Mouse (Mus musculus) gastrocnemius, postnatal 4 days (tissue): ENCODE measurements around the gene Adarb2. TPM values are rescaled to one million over a fixed set of nuclear protein-coding genes. Genes with fewer than 3 reads are reported as not detected.
"Not testable (repeated sequence)": the region's sequence is repeated elsewhere in the genome, so short reads cannot be mapped to it uniquely, and the experiment has no call there.

ENCODE experiments used
- DNase-seq, 2 experiments: peaks; one replicate each; pipeline ENCODE4 v3.0.0; 2021 to 2022; ENCODE audit warnings: low spot score in 2 of 2, mixed read lengths in 2 of 2
- total RNA-seq, 2 experiments: library from RNA; stranded (reverse); gene quantifications; 2 replicates each; pipeline ENCODE4 v1.2.3; 2021

Adarb2 gene
- total RNA-seq, 2 experiments from 2014 or later = 0.41 to 0.71 TPM

DNA sequence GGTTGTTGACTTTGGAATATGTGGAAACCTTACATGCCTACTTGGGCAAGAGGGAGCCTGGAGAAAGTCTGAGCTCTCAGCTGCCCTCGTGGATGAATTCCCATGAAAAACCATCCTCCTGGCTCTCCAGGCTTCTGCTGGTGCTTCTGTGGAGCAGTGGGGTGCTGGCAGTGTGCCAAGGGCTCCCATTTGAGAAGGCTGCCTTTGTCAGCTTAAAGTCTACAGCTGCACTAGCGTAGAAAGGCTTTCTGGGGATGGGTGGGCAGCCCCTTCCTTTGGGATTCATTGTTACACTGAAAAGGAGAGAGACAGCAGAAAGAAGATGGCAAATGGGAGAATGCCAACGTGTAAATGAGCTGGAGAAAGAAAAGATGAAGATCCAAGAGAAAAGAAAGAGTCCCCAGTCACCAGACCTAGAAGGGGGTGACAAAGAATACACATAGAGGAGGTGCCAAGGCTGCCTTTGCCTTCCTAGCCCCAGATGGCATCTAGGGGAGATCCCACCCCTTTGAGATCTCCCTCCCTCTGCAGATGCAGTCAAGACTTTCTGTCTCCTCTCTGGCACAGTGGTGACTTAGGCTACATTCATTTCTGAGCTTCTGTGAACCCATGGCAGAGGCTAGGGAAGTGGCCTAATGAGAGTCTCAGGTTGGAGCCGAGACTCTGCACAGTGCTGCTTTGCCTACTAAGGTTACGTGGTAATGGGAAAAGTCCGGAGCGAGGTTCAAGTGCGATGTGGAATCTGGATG lies 381.8 kb downstream of the Adarb2 start:
- no peak for DNase-seq

DNA sequence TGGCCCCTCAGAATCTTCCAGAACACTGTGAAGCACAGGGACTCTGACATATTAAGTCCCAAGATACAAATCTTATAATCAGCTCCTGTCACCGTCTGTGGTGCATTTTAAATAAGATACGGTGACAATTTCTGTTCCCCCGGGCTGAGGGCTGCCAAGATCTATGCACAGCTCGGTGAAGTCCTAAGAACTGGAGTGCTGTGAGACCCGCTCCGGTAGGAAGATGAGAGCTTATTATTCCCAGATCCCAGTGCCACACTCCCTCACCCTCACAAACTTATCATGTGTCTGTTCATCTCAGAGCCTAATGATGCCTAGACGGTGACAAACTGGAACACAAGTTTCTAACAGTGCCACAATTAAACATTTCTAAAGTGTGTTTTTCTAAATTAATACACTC lies 384.8 kb downstream of the Adarb2 start:
- no peak for DNase-seq

DNA sequence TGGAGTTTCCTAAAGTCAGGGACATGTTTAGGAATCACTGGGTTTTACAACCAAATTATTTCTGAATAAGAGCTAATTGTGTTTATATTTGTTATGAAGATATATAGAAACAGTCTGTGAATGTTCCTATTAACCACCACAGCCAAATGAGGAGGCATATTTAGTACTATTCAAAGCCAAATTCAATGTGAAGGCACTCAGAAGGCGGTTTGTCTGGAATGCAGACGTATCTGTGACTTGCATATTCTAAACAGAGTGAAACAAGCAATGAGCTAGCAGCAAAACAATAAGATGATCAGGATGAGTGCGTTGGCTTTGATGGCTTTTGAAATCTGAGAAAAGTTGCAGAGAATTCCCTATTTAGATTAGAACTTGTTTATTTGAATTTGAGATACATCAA lies 387.8 kb downstream of the Adarb2 start:
- DNase-seq = no peak

DNA sequence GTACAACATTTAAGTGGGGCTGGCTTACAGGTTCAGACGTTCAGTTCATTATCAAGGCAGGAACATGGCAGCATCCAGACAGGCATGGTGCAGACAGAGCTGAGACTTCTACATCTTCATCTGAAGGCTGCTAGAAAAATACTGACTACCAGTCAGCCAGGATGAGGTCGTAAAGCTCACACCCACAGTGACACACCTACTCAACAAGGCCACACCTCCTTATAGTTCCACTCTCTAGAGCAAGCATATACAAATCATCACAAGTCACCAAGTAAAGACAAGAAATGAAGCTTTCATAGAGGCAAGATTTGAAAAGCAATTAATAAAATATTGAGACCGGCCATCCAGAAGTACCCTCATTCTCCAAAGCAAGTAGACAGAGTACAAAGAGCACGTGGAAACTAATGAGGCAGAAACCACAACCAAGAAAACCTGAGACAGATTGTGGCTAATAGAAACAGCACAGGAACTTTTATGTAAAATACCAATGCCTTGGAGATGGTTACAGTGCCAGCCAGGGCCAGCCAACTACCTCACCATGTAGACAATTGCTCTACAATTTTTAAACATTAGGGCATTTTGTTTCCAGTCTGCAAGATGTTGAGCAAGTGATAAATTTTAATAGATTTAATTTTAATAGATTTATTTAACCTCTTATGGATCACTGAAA lies 394.4 kb downstream of the Adarb2 start:
- DNase-seq = no peak

DNA sequence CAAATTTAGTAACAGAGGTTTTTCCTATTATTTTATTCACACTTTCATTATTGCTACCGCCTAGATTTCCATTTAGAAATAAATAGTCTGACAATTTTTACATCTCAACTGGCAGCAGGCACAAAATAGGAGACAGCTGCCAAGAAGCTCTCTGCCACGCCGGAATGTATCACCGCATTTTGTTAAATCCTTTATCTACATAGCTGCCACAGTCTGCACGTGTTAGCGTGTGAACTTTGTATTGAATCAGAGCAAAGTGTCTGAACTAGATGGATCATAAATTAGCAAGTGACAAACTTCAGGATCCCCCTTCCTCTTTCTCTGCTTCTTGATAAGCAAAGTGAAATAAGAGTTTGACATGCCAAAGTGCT lies 395.0 kb downstream of the Adarb2 start:
- no peak for DNase-seq

DNA sequence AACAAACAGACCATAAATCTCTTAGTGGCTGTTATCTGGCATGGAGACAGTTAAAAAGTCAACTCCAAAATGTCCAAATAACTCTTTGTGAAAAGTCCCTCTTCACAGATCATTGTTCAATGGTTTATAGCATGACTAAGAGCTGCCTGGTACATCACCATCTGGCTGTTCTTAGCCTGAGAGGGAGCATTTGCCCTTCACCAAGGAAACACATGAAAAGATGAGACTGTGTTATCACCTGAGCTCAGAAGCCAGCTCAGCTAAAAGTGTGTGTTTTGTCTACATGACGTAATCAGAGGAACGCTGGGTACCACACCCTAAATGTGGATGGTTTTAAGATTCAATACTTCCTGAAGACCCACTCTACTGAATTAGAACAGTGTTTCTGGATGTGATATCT lies 403.0 kb downstream of the Adarb2 start:
- no peak for DNase-seq

DNA sequence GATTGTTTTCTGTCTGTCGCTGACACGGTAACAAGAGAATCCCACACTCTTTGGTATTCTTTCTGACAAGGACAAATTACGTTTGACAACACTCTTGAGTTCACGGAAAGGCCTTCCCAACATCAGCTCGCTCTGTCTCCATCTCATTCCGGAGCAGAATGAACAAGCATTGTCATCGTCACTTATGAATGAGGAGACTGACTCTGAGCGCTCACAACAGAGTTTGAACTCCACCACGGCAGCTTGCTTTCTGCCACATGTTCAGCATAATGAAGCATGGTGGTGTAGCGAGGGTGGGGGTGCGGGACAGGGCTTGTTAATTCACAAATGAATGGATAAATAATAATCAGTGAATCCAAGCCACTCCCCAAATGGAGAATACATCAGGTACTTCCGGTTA lies 405.4 kb downstream of the Adarb2 start:
- no peak for DNase-seq

DNA sequence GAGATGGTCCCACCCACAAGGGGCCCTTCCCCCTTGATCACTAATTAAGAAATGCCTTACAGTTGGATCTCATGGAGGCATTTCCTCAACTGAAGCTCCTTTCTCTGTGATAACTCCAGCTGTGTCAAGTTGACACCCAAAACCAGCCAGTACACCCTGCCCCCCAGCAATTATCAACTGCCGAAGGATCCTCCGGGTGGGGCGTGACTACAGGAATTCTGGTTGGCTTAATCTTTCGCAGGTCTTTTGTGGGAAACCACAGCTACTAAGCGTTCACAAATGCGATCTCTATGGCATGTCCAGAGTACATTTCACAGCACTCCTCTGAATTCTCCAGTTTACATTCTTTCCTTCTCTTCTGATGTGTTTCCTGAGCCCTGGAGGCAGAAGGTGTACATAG lies 406.3 kb downstream of the Adarb2 start:
- DNase-seq = not testable (repeated sequence)

DNA sequence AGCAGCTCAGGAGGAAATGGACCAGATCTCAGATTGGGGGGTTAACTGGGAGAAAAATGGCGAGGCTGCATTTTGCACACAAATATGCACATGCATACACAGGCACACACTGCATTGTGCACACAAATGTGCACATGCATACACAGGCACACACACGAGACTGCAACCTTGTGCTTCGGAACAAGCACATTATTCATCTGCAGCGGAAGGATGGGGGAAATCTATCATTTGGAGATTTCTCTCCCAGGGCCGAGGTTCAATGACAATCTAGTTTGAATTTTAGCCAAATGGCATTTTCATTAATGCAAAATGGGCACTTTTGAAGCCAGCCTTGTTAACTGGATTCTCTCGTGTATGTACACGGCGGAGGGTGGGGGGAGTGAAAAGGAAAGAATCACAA lies 408.3 kb downstream of the Adarb2 start:
- DNase-seq = no peak

DNA sequence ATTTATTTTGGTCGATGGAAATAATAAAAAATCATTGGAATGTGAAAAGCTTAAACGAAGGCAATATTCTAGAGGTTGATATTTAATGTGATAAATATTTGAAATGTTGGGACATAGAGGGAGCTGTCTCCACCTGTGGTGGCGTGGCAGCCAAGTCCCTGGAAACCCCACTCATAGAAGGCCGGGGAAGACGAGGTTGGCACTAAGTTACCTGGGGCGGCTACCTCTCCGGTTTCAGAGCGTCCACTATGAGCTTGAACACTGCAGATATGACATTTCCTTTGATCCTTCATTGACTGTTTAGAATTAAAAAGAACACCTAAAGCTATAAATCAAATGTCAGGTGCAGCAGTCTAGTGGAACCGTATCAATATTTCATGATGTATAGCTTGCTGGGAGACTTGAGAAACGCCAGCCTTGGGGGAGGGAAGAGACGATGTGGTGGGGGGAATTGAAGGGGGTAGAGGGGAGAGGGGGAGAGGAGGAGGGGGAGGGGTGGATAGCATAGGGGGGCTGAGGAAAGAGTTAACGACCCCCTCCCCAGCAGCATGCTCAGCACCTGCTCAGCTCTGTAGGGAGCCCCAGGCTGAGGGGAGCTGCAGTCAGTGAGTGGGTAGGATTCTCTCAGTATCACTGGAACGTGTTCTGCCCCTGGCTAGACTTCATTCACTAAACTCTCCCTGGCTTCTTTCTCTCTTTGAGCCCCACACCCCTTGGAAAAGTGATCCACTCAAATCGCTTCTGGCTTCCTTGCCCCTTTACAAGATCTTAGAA lies 410.1 kb downstream of the Adarb2 start:
- no peak for DNase-seq

DNA sequence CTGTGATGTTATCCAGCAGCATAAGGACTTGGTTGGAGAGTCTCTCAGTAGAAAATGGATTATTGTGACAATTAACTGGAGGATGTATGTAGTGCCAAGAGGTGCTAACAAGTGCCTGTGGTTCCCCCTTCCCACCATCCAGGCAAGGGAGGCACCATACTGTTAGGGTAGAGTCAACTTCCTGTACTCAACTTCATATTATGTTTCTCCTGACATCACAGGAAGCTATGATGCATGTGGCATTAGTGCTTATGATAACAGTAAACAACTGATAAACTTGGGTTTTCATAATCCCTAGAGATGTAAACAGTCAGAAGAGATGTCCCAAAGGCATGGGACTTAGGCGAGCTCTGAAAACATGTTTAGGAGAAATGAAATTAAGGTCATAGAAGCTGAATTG lies 414.0 kb downstream of the Adarb2 start:
- DNase-seq = no peak

DNA sequence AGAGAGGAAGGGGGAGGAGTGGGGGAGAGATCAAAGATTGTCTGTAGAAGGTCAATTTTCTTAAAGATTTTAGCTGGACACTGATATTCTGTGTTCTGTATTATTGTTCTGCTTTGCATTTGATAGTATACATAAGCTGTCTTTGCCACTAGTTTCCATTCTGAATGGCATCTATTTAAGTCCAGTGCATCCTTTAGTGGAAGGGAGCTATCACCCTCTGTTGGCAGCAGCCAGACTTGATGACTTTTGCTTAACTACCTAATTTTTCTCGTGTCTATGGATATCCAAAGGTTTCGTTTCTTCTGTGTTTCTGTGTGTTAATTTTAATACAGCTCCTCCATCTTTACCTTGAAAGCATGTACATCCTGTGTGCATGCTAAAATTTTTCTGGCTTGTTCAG lies 419.6 kb downstream of the Adarb2 start:
- DNase-seq = no peak

DNA sequence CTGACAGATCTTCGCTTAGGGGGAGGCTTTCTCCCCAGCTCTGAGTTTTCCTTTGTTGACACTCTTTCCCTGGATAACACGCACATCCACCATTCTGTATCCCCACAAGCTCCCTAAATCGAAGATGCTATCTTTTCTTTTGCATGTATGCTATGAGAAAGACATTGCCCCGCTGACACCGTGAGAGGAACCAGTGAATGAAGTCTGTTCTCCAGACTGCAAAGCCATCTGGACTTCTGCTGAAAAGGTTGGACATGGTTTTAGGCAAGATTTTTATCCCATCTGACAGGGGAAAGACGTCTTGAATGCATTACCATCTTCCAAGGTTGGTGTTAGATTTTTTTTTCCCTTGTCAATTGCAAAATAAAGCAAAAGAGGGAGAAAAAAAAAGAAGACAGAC lies 426.9 kb downstream of the Adarb2 start:
- DNase-seq = no peak

DNA sequence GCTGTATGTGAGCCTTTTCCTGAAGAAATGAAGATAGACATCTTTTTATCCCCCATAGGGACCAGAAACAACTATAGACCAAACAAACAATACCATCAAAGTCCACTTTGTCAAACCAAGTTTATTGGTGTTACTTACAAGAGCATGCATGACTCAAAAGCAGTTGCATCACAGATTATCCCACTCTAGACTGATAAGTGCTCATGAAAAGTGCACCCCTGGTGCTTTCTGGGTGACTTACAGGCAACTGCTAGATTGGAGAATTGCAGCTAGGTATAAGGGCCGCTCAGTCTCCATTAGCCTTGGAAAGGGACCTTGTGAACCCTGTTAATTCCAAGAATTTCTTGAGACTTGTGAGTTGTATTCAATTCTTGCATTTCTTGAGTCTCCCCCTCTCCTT lies 429.0 kb downstream of the Adarb2 start:
- no peak for DNase-seq

DNA sequence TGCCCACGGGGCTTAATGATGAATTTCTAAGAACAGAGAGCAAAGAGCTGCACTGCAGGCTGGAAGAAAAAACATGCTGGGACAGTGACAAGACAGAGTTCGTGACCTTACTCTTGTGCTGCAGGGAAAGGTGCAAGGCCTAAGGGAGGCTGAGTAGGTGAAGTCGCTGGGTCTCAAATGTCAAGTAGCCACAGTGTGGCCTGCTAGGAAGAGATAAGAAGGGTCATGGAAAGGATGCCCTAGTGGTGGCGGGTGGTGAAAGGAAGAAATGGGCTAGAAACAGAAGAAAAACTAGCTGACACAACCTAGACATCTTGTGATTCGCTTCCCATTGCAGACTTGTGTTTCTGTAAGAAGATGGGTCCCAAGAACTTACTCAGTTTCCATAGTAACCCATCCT lies 429.4 kb downstream of the Adarb2 start:
- no peak for DNase-seq

DNA sequence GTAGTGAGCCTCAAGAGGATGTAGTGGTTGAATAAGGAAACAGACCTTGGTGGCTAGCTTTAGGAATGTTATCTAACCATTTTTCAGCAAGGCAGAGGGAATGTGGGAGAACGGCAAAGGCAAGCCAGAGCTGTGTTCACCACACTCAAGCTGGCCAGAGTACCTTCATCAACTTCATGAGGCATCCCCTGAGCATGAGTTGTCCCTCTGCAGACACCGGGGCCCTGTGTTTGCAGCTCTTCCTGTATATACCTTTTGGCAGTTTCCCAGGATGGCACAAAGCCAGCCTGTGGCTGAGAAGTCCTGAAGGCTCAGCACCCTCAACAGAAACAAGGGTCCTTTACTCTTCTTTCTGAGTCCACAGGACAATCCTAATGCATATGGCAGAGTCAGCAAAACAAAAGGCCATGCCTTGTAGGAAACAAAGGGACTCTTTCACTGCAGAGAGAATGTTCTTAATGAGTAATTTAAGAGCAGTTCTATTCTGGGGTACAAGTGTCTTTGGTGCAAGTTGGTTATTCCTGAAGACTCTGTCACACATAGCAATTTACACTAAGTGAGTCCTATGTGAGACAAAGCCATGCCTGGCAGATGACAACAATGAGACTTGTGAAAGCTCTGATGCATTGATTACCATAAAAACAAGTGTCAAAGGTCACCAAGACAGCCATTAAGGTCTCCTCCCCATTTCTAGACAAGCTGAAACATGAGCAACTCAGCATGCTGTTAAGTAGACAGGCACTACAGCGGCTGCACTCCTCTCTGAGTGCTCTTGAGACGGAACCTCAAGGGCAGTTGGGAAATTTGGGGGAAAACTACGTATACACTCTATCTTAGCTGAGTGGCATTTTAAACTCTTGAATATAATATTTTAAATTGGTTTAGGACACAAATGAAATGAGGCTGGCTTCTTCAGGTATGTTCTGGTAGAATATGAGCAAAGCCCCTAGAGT lies 431.0 kb downstream of the Adarb2 start:
- no peak for DNase-seq

DNA sequence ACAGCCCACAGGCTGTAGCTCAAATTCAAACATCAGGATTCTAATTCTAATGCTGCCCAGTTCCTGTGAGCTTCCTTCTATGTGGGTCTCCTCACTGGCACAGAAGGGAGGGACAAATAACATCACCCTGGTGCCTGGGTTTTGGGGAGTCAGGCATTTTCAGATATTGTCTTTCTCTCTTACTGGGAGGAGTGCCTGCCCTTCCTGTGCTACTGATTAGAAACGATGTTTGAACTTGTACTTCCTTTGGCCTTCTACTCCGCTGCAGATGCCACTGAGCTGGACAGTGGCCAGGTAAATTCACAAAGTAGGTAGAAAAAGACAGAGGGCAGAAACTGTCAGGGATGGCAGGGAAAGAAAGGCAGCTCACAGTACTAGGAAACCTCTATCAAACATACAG lies 439.4 kb downstream of the Adarb2 start:
- no peak for DNase-seq

DNA sequence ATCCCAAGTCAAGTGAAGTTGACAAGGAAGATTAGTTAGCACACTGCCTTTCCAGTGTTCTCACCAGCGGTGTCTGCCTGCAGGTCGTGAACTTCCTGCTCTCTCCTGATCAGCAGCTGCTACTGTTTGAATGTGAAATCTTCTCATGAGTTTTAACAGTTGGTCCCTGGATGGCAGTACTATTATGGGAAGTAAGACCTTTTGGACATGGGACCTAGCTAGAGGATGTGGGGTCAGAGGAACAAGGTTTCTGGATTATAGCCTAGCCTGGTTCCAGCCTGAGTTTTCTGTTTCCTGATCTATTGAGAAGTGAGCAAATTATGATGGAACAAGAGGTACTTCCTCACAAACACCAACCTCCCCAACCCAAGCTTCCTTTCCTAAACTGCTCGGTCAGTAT lies 441.3 kb downstream of the Adarb2 start:
- no peak for DNase-seq

DNA sequence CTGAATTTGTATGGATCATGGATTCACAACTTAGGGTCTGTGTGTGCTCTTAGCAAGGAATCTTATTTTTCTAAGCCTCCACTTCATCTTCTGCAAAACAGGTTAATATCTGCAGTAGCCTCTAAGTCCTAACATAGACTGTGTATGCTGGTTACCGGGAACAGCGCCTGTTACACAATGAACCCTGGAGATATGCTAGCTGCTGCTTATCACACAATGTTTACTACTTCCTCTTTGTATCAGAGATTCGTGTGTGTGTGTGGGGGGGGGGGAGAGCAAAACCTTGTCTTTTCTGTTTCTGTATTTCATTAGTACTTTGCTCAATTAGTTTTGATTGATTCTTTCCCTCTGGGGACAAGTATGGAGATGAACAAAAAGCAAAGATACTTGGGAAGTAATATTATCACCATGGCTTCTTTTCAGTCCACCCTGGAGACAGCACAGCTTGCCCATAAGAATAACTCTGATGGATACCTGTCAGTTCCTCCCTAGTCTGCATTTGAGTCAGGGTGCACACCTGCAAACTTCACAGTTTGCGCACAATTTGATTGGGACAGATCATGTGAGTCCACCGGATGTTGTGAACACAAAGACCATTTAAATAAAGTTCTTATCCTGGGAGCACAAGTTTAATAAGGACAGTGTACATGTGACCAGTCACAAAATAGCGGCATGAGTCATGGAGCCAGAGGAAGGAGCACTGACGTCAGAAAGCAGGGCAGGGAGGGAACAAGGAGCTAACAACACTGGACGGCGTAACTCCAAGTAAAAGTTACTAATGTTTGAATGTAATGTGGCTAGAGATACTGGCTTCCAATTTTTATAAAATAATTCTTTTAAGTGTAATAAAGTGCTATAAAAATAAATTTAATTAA lies 442.4 kb downstream of the Adarb2 start:
- no peak for DNase-seq

DNA sequence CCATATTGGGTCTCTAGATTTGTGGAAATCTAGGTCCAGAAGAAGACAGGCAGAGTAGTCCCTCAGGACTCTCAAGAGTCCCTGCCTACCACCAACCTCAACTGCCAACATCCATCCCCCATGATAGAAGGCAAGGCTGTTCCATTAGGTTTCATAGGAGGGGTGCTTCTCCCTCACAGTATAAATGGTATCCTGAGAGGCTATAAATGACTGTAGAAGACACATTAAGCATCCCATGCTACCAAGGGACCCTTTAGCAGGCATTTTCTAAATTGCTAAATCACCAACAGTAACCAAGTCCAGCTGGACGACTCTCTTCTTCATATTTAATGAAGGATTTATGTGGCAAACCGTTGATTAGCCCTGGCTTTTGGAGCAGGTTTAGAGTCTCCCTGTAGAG lies 446.6 kb downstream of the Adarb2 start:
- DNase-seq = no peak
